Mouse (Mus musculus) cerebellum, postnatal 25 days (tissue): ENCODE measurements around the gene Nbr1.
A peak's percentile ranks its signal among the peaks of the same experiment; 100 is the strongest.
"Not testable (repeated sequence)": the region's sequence is repeated elsewhere in the genome, so short reads cannot be mapped to it uniquely, and the experiment has no call there.

Source experiments
- DNase-seq, 2 experiments: peaks; one replicate each; pipeline ENCODE4 v3.0.0; 2021; ENCODE audit warnings: mixed read lengths in 2 of 2

The Nbr1 gene

GRCm38 (mm10) chr11:101583205-101583604 lies 31.3 kb downstream of the Nbr1 start:
- no peak for DNase-seq

GRCm38 (mm10) chr11:101585031-101585430 lies 33.1 kb downstream of the Nbr1 start:
- not testable (repeated sequence) for DNase-seq

GRCm38 (mm10) chr11:101585805-101586204 lies 33.9 kb downstream of the Nbr1 start:
- no peak for DNase-seq

GRCm38 (mm10) chr11:101587676-101588075 lies 35.7 kb downstream of the Nbr1 start:
- no peak for DNase-seq

GRCm38 (mm10) chr11:101588868-101589267 lies 36.9 kb downstream of the Nbr1 start:
- DNase-seq: no peak

GRCm38 (mm10) chr11:101589444-101589843 lies 37.5 kb downstream of the Nbr1 start:
- DNase-seq: peak; percentile 51 to 71

- no peak for DNase-seq
Measured at GRCm38 (mm10) chr11:101589989-101590624, 38.2 kb downstream of the Nbr1 start.

- DNase-seq: no peak
Measured at GRCm38 (mm10) chr11:101599156-101599555, 47.2 kb downstream of the Nbr1 start, which contains the start of gene Gm11634. Gene Gm11634 (minus strand): TSS chr11:101599256.

GRCm38 (mm10) chr11:101602491-101602890 lies 50.5 kb downstream of the Nbr1 start:
- no peak for DNase-seq

GRCm38 (mm10) chr11:101604116-101604515 lies 52.2 kb downstream of the Nbr1 start:
- DNase-seq: no peak

GRCm38 (mm10) chr11:101604531-101605453 lies 52.8 kb downstream of the Nbr1 start:
- peak; percentile 69 to 83 for DNase-seq

GRCm38 (mm10) chr11:101607134-101607533 lies 55.2 kb downstream of the Nbr1 start:
- not testable (repeated sequence) for DNase-seq

GRCm38 (mm10) chr11:101610445-101610844 lies 58.5 kb downstream of the Nbr1 start:
- DNase-seq: no peak

GRCm38 (mm10) chr11:101613596-101613995 lies 61.6 kb downstream of the Nbr1 start:
- DNase-seq: no peak

- DNase-seq: no peak
Measured at GRCm38 (mm10) chr11:101614116-101614515, 62.2 kb downstream of the Nbr1 start.

GRCm38 (mm10) chr11:101615380-101615779 lies 63.4 kb downstream of the Nbr1 start:
- no peak for DNase-seq

GRCm38 (mm10) chr11:101616104-101616503 lies 64.2 kb downstream of the Nbr1 start:
- no peak for DNase-seq

- no peak for DNase-seq
Measured at GRCm38 (mm10) chr11:101616948-101617767, 65.2 kb downstream of the Nbr1 start.

GRCm38 (mm10) chr11:101617849-101618248 lies 65.9 kb downstream of the Nbr1 start:
- no peak for DNase-seq

- DNase-seq: no peak
Measured at GRCm38 (mm10) chr11:101618596-101618995, 66.6 kb downstream of the Nbr1 start.

GRCm38 (mm10) chr11:101620022-101620655 lies 68.2 kb downstream of the Nbr1 start:
- DNase-seq: not testable (repeated sequence)

GRCm38 (mm10) chr11:101626649-101626994 lies 74.7 kb downstream of the Nbr1 start:
- DNase-seq: no peak
